8 mouse cellular contexts compared by ENCODE assay signal in genomic region chr17:31685514-31686224, GRCm38 (mm10). TPM values are rescaled to one million over a fixed set of nuclear protein-coding genes. Genes with fewer than 3 reads are reported as not detected.
A peak's percentile ranks its signal among the peaks of the same experiment; 100 is the strongest.
DNase-seq lines count a peak whose midpoint lies in the region; ATAC-seq lines count a peak whose summit lies in the region.

No protein-coding gene starts in this region.

- 19% methylated on average over 17 of the region's 17 CpGs for WGBS in hindbrain, embryonic 11.5 days

- H3K27me3 ChIP-seq in hindbrain, embryonic 11.5 days (ENCODE audit: control insufficient read depth, insufficient read depth, low read length) = no peaks in the 10 kb centered on the region

- no peak overlapping the region; the same call in 1 of the 2 replicates for H3K27ac ChIP-seq in hindbrain, embryonic 11.5 days (ENCODE audit: low read depth, low read length)

- H3K9ac ChIP-seq in hindbrain, embryonic 11.5 days (ENCODE audit: low read depth, low read length) = peak overlapping the region; percentile 31; the same call in 1 of the 2 replicates

- no peak overlapping the region for H3K4me3 ChIP-seq in hindbrain, embryonic 11.5 days (ENCODE audit: low read depth, low read length)

- no peaks in the 10 kb centered on the region for H3K9me3 ChIP-seq in hindbrain, embryonic 11.5 days (ENCODE audit: control insufficient read depth, low read length)

- no peak overlapping the region for H3K4me2 ChIP-seq in hindbrain, embryonic 11.5 days (replicated peaks; ENCODE audit: low read depth, low read length)

- no peaks in the 10 kb centered on the region for H3K4me1 ChIP-seq in hindbrain, embryonic 11.5 days (replicated peaks; ENCODE audit: control insufficient read depth, insufficient read depth, low read length)

- no peaks in the 10 kb centered on the region for H3K36me3 ChIP-seq in hindbrain, embryonic 11.5 days (ENCODE audit: control insufficient read depth, insufficient read depth, low read length)

- DNase-seq in MN1 (ENCODE audit: low spot score) = peak; percentile 89
- DNase-seq in cerebellum, adult 9-10 months = peak; percentile 86
- DNase-seq in frontal cortex, adult 2 months (ENCODE audit: extremely low spot score in 1 of 2, low spot score in 1 of 2) = peak; percentile 55 to 91
- peak; percentile 91 for DNase-seq in hindbrain, embryonic 11.5 days (ENCODE audit: low spot score)
- peak; percentile 82 for DNase-seq in layer of hippocampus, adult 9-11 months
- DNase-seq in lung, postnatal 10 days = peak; percentile 93
- DNase-seq in retina, adult 2 months (ENCODE audit: low read depth, low spot score) = peak; percentile 66
- DNase-seq in thymus, postnatal 25 days = peak; percentile 79

- peak; percentile 61 for ATAC-seq in hindbrain, embryonic 11.5 days (ENCODE audit: low FRiP score)

RNA-seq across cellular contexts. Expression of gene Cryaa, which starts 8.1 kb away (rescaled TPM):
- polyA plus RNA-seq in frontal cortex, adult 2 months (2012; rRNA removed) = 0.20 TPM in 1 of 2 replicates, not detected in the other
- not detected in 2 replicates for polyA plus RNA-seq in hindbrain, embryonic 11.5 days (2014; fragmentation: Nextera tagmentation; extraction: Ambion mirVana)

RNA-seq across cellular contexts. Expression of gene U2af1, which starts 27.0 kb away (rescaled TPM):
- 159 and 172 TPM in 2 replicates for polyA plus RNA-seq in frontal cortex, adult 2 months (2012; rRNA removed)
- 195 and 204 TPM in 2 replicates for polyA plus RNA-seq in hindbrain, embryonic 11.5 days (2014; fragmentation: Nextera tagmentation; extraction: Ambion mirVana)

RNA-seq across cellular contexts. Expression of gene Cbs, which starts 48.6 kb away (rescaled TPM):
- 32.1 and 35.1 TPM in 2 replicates for polyA plus RNA-seq in frontal cortex, adult 2 months (2012; rRNA removed)
- polyA plus RNA-seq in hindbrain, embryonic 11.5 days (2014; fragmentation: Nextera tagmentation; extraction: Ambion mirVana) = 0.74 and 2.6 TPM in 2 replicates
